Mouse (Mus musculus) kidney, postnatal 0 days (tissue): Measurements from ENCODE around the gene Tle4. TPM values are rescaled to one million over a fixed set of nuclear protein-coding genes. Genes with fewer than 3 reads are reported as not detected.

ENCODE experiments used
- ATAC-seq: fragments of 200-750 bp; cut with Nextera tagmentation; replicated peaks from 2 replicates; pipeline ENCODE4 v1.8.0; 2017; ENCODE audit warnings: low read depth, moderate number of reproducible peaks, moderate TSS enrichment, moderate library complexity; ENCODE audit not compliant: low FRiP score
- DNase-seq: peaks from one replicate; pipeline ENCODE4 v3.0.0-alpha.2; 2016; ENCODE audit warnings: low spot score
- H3K27ac ChIP-seq: fragments of 300-500 bp; sonication (generic); 2 replicates; pipeline ENCODE4 v1.5.1; 2014; ENCODE audit warnings: mild to moderate bottlenecking
- H3K27me3 ChIP-seq: fragments of 300-500 bp; sonication (generic); 2 replicates; pipeline ENCODE4 v1.6.1; 2014; ENCODE audit warnings: low read length, mixed read lengths; ENCODE audit not compliant: insufficient read depth
- H3K36me3 ChIP-seq: fragments of 300-500 bp; sonication (generic); 2 replicates; pipeline ENCODE4 v1.6.1; 2014; ENCODE audit warnings: low read length, mixed read lengths; ENCODE audit not compliant: insufficient read depth
- H3K4me1 ChIP-seq: fragments of 300-500 bp; sonication (generic); replicated peaks from 2 replicates; pipeline ENCODE4 v1.6.1; 2014; ENCODE audit warnings: antibody characterized with exemption, low read length, mixed read lengths; ENCODE audit not compliant: insufficient read depth
- H3K4me2 ChIP-seq: fragments of 300-500 bp; sonication (generic); 2 replicates; pipeline ENCODE4 v1.6.1; 2014; ENCODE audit warnings: mild to moderate bottlenecking, low read length, moderate library complexity, mixed read lengths
- H3K4me3 ChIP-seq: fragments of 300-500 bp; sonication (generic); replicated peaks from 2 replicates; pipeline ENCODE4 v1.5.1; 2014; ENCODE audit warnings: low read depth, low read length
- H3K9ac ChIP-seq: fragments of 300-500 bp; sonication (generic); 2 replicates; pipeline ENCODE4 v1.6.1; 2014; ENCODE audit warnings: low read depth, low read length
- H3K9me3 ChIP-seq: fragments of 300-500 bp; sonication (generic); replicated peaks from 2 replicates; pipeline ENCODE4 v1.6.1; 2016; ENCODE audit warnings: low read length, inconsistent platforms, mixed read lengths
- CTCF ChIP-seq: IDR thresholded peaks from 2 replicates; pipeline ENCODE4 v1.5.1; 2016; ENCODE audit warnings: antibody characterized with exemption, low read depth, mild to moderate bottlenecking, moderate library complexity
- WGBS: fragments of 180-500 bp; shearing (Covaris S2); extraction: QIAGEN DNeasy Blood & Tissue Kit; methylation state at CpG from one replicate; pipeline ENCODE4 v1.1.7; 2014; 5-methylcytosine and 5-hydroxymethylcytosine counted together
- polyA plus RNA-seq: library from polyadenylated mRNA; unstranded; fragments of >200 nt; fragmentation: Nextera tagmentation; extraction: Ambion mirVana; gene quantifications from 2 replicates; pipeline ENCODE4 v1.2.1, GENCODE M21; 2015

The Tle4 gene
- polyA plus RNA-seq, 1 experiment from 2014 or later: 12.8 TPM

DNA sequence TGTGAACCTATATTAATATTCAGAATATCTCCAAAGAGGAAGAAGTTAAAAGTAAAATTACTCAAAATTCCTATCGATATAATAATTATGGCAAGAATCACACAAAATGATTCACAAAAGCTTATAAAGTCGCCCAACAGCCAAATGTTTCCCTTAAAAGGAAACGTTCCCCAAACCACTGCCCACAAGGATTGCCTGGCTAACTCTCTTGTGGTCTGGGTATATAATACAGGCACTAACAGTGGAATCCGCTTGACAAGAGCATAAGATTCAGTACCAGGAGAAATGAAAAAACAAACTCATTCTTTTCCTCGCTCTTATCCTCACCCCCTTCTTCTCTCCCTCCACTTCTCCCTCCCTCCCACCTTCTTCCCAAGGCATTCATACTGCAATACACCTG lies 19.2 kb downstream of the Tle4 start:
- WGBS: 84% methylated on average over 5 of the region's 5 CpGs
- Histone ChIP-seq H3K4me3 (no peak overlapping the region), H3K4me2 (no peak overlapping the region), H3K36me3 (no peaks in the 10 kb centered on the region), H3K9me3 (no peaks in the 10 kb centered on the region), H3K4me1 (no peaks in the 10 kb centered on the region), H3K27ac (no peak overlapping the region), H3K27me3 (no peaks in the 10 kb centered on the region), H3K9ac (no peak overlapping the region)
- TF ChIP-seq CTCF: no peak
- ATAC-seq: no peak
- no peak for DNase-seq

DNA sequence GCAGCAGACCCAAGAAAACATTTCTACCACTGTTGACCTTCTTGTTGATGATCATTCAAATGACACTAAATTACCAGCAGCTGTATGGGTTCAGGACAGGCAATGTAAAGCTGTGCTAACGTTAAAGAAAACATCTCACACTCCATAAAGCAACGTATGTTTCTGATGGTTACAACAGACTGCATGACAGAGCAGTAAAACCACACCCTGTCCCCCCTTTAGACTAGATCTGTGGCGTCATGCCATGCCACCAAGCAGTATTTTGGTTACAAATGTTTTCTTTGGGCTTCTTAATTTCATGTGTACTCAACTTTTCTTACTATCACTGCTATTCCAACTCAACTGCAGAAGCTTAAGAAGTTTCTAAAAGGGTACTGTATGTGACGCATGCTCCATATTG lies 19.8 kb downstream of the Tle4 start:
- no peak overlapping the region for H3K4me3 ChIP-seq
- no peak for ATAC-seq
- no peaks in the 10 kb centered on the region for H3K9me3 ChIP-seq
- no peaks in the 10 kb centered on the region for H3K36me3 ChIP-seq
- WGBS: 54% methylated on average over 4 of the region's 4 CpGs
- no peak for DNase-seq
- no peaks in the 10 kb centered on the region for H3K27me3 ChIP-seq
- H3K9ac ChIP-seq: no peak overlapping the region
- no peak overlapping the region for H3K4me2 ChIP-seq
- H3K4me1 ChIP-seq: no peaks in the 10 kb centered on the region
- TF ChIP-seq CTCF: no peak
- no peak overlapping the region for H3K27ac ChIP-seq

DNA sequence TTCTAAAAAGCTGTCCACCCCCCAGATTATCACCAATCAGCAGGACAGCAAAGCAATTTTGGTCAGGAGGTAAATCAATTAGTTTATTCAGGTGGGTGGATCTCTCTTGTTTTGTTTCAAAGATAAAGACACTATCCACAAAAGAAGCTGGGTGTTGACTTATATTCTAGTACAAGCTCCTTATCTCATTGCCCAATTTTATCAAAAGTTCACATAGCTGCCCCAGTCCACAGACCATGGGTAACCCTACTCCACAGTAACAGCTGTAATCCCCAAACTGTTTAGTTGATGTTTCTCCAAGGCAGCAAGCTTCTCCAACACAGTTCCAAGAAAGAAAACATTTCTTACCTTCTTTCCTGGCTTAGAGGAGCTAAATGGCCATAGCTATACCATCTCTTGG lies 21.5 kb downstream of the Tle4 start:
- ATAC-seq: no peak
- H3K4me1 ChIP-seq: no peaks in the 10 kb centered on the region
- H3K36me3 ChIP-seq: no peaks in the 10 kb centered on the region
- no peak overlapping the region for H3K9ac ChIP-seq
- TF ChIP-seq CTCF: no peak
- H3K27me3 ChIP-seq: no peaks in the 10 kb centered on the region
- H3K27ac ChIP-seq: no peak overlapping the region
- H3K9me3 ChIP-seq: no peaks in the 10 kb centered on the region
- DNase-seq: no peak
- no peak overlapping the region for H3K4me3 ChIP-seq
- H3K4me2 ChIP-seq: no peak overlapping the region

DNA sequence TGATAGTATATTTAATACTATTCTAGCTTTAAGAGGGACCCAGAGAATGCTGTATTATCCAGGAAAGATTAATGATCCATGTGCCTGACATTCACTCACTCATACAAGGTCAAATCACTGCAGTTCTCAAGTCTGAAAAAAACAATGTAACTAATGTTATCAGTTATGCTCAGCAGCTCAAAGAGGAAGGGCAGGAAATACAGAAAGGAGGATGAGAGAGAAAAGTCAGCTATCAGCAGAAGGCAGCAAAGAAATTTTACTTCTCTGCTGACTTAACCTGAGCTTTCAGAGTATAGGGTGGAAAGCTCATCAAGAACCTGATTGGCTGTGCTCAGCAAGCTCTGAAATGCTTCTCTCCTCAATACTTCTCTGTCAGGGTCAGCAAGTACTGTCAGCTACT lies 29.0 kb downstream of the Tle4 start:
- no peaks in the 10 kb centered on the region for H3K36me3 ChIP-seq
- no peak overlapping the region for H3K9ac ChIP-seq
- no peaks in the 10 kb centered on the region for H3K9me3 ChIP-seq
- H3K4me1 ChIP-seq: no peaks in the 10 kb centered on the region
- DNase-seq (no peak), ATAC-seq (no peak)
- no peak overlapping the region for H3K4me2 ChIP-seq
- H3K27ac ChIP-seq: no peak overlapping the region
- H3K4me3 ChIP-seq: no peak overlapping the region
- TF ChIP-seq CTCF: no peak
- no peaks in the 10 kb centered on the region for H3K27me3 ChIP-seq

DNA sequence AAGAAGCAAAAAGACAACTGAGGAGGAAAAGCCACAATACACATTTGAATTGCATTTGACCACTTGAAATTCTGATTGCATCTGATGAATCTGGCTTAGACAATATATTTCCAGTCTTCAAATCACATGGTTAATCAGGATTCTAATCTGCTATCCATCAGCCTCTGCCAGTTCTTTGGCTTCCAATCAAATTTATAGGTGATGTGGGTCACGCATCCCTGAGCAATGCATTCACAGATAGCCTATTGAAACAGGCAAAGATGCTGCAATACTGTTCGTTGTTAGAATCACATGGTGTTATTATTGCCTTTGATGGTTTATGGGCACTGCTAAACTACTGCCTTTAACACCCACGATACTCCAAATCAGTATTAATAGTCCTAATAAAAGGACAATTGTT lies 30.8 kb downstream of the Tle4 start:
- Histone ChIP-seq H3K36me3 (no peaks in the 10 kb centered on the region), H3K4me1 (no peaks in the 10 kb centered on the region), H3K27ac (no peak overlapping the region), H3K27me3 (no peaks in the 10 kb centered on the region), H3K9ac (no peak overlapping the region), H3K9me3 (no peaks in the 10 kb centered on the region), H3K4me2 (no peak overlapping the region), H3K4me3 (no peak overlapping the region)
- DNase-seq (no peak), ATAC-seq (no peak)
- no peak for TF ChIP-seq CTCF
- 49% methylated on average over 3 of the region's 3 CpGs for WGBS

DNA sequence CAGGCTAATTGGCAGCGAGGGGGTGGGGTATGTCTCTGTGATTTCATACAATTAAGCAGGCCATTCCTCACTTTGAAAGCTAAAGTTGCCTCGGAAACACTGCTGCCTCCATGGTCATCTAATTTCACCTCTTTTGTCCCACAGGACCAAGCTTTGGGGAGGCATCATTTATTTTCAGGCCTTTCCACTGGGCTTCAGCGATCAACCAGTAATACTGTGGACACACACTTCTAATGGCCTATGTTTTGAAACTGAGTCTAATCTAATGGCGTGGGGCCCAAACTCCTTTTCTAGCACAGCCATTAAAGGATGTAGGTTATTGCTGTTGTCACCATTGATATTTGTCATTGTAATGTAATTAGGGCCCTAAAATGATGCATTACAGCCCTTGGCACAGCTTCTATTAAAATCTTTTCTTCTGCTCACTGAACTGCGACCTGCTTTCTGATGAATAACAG lies 31.3 kb downstream of the Tle4 start:
- no peaks in the 10 kb centered on the region for H3K9me3 ChIP-seq
- no peak overlapping the region for H3K27ac ChIP-seq
- H3K27me3 ChIP-seq: no peaks in the 10 kb centered on the region
- H3K36me3 ChIP-seq: no peaks in the 10 kb centered on the region
- no peaks in the 10 kb centered on the region for H3K4me1 ChIP-seq
- no peak overlapping the region for H3K4me3 ChIP-seq
- no peak overlapping the region for H3K4me2 ChIP-seq
- H3K9ac ChIP-seq: no peak overlapping the region
- 40% methylated on average over 5 of the region's 5 CpGs for WGBS
- peak; percentile 72 for DNase-seq
- TF ChIP-seq CTCF: no peak
- no peak for ATAC-seq

DNA sequence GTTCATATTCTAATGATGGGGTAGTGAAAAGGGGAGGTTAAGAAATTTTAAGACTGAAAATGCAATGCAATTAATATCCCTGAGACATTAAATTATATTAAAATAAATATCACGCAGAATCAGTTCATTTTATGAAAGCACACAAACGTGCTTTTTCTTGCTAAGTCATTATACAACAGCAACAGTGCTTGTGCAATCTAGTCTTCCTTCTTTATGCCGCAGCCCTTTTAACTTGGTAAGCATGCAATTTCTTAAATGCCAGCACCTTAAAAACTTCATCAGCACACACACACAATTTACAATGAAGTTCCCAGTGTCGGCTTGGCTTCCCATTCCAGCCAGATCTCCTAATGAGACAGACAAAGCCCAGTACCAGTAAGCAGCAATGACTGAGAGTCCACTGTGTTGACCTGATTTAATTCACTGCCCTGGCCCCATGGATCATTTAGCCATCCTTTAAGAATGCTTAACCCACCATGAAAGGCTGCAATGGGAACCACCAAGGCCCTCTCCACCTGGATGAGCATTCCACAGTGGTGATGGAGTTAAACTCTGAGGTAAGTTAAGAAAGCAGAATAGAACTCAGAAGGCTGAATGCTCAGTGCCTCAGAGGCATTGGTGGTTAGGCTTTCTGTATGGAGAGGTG lies 32.3 kb downstream of the Tle4 start:
- Histone ChIP-seq H3K27ac (no peak overlapping the region), H3K9ac (no peak overlapping the region), H3K4me2 (no peak overlapping the region), H3K36me3 (no peaks in the 10 kb centered on the region), H3K9me3 (no peaks in the 10 kb centered on the region), H3K4me1 (no peaks in the 10 kb centered on the region), H3K4me3 (no peak overlapping the region), H3K27me3 (no peaks in the 10 kb centered on the region)
- TF ChIP-seq CTCF: no peak
- ATAC-seq (no peak), DNase-seq (no peak)
- 83% methylated on average over 4 of the region's 4 CpGs for WGBS
